Mouse (Mus musculus) forebrain, embryonic 16.5 days (tissue): Measurements from ENCODE around the gene Pecam1. TPM values are rescaled to one million over a fixed set of nuclear protein-coding genes. Genes with fewer than 3 reads are reported as not detected.

Experiments
- ATAC-seq: fragments of 200-750 bp; cut with Nextera tagmentation; 2 replicates; pipeline ENCODE4 v1.8.0; 2017; ENCODE audit warnings: mild to moderate bottlenecking, moderate library complexity
- H3K27ac ChIP-seq: fragments of 300-500 bp; sonication (generic); 2 replicates; pipeline ENCODE4 v1.5.1; 2014; ENCODE audit warnings: low read length, control low read depth
- H3K27me3 ChIP-seq: fragments of 300-500 bp; sonication (generic); replicated peaks from 2 replicates; pipeline ENCODE4 v1.6.1; 2014; ENCODE audit warnings: low read length; ENCODE audit not compliant: control insufficient read depth, insufficient read depth
- H3K36me3 ChIP-seq: fragments of 300-500 bp; sonication (generic); 2 replicates; pipeline ENCODE4 v1.6.1; 2014; ENCODE audit not compliant: control insufficient read depth, insufficient read depth
- H3K4me1 ChIP-seq: fragments of 300-500 bp; sonication (generic); replicated peaks from 2 replicates; pipeline ENCODE4 v1.6.1; 2014; ENCODE audit warnings: low read length; ENCODE audit not compliant: control insufficient read depth, insufficient read depth
- H3K4me2 ChIP-seq: fragments of 300-500 bp; sonication (generic); 2 replicates; pipeline ENCODE4 v1.6.1; 2014; ENCODE audit warnings: mild to moderate bottlenecking, low read length, control low read depth
- H3K4me3 ChIP-seq: fragments of 300-500 bp; sonication (generic); replicated peaks from 2 replicates; pipeline ENCODE4 v1.5.1; 2014; ENCODE audit warnings: mild to moderate bottlenecking, low read length, control low read depth
- H3K9ac ChIP-seq: fragments of 300-500 bp; sonication (generic); replicated peaks from 2 replicates; pipeline ENCODE4 v1.6.1; 2014; ENCODE audit warnings: low read depth, low read length, control low read depth
- H3K9me3 ChIP-seq: fragments of 300-500 bp; sonication (generic); 2 replicates; pipeline ENCODE4 v1.6.1; 2016; ENCODE audit warnings: low read length; ENCODE audit not compliant: control insufficient read depth
- WGBS: fragments of 180-500 bp; shearing (Covaris S2); extraction: QIAGEN DNeasy Blood & Tissue Kit; methylation state at CpG from one replicate; pipeline ENCODE4 v1.1.7; 2014; 5-methylcytosine and 5-hydroxymethylcytosine counted together
- polyA plus RNA-seq: library from polyadenylated mRNA; unstranded; fragments of >200 nt; fragmentation: Nextera tagmentation; extraction: Ambion mirVana; gene quantifications from 2 replicates; pipeline ENCODE4 v1.2.1, GENCODE M21; 2015

Gene Pecam1
- polyA plus RNA-seq, 1 experiment from 2014 or later: 14.7 TPM

DNA sequence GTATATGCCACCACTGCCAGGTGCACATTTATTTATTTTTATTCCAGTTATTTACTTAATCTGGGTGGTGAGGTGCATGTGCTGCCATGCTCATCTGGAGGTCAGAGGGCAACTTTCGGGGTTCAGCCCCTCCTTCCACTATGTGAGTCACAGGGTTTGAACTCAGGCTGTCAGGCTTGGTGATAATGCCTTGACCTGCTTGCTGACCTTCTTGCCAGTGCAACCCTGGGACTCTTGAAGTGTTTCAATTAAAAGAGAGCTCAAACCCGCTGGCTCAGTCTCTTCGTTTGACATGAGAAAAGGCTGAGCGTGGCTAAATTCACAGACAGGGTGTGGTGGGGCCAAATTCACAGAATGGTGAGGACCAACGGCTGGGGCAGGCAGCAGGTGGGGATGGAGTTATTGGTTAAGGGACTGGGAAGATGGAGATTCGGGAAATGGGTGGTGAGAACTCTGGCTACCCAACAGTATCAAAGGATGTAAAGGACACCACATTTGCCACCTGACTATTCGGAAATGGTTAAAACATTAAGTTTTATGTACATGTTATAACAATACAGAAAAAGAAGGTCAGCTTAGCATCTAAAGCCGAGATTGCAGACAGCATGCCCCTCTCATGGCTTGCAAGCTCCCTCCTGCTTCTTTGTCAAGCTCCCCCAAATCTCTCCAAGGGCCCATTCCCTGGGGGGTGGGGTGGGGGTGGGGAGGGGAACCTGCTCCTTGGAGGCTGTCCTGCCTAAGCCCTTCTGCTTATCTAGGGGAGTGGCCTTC is 81.1 kb downstream of the Pecam1 start:
- no peak for ATAC-seq
- 40% methylated on average over 8 of the region's 8 CpGs for WGBS
- H3K9ac ChIP-seq: no peak overlapping the region
- H3K4me3 ChIP-seq: no peak overlapping the region
- H3K27ac ChIP-seq: no peak overlapping the region
- no peaks in the 10 kb centered on the region for H3K36me3 ChIP-seq
- H3K27me3 ChIP-seq: no peaks in the 10 kb centered on the region
- H3K4me1 ChIP-seq: peaks cover 11% of the 10 kb centered on the region
- no peaks in the 10 kb centered on the region for H3K9me3 ChIP-seq
- no peak overlapping the region; the same call in 1 of the 2 replicates for H3K4me2 ChIP-seq

DNA sequence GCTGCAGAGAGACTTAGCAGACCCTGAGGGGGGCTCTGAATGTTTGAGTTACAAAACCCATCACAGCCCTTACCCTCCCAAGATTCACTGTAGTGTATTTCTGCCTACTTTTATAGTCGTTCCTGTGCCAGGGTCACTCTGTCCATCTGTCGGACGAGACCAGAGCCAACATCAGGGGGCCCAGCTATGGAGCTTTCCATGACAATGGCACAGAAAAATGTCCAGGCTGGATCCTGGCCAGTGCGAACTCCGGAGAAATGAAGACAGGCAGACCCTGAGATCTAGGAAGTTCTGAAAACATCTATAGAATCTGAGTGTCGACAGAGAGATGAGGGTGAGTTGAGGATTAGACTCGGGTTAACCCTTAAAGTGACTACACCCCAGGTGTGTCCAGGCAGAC is 82.1 kb downstream of the Pecam1 start:
- WGBS: 50% methylated on average over 7 of the region's 7 CpGs
- no peak for ATAC-seq

DNA sequence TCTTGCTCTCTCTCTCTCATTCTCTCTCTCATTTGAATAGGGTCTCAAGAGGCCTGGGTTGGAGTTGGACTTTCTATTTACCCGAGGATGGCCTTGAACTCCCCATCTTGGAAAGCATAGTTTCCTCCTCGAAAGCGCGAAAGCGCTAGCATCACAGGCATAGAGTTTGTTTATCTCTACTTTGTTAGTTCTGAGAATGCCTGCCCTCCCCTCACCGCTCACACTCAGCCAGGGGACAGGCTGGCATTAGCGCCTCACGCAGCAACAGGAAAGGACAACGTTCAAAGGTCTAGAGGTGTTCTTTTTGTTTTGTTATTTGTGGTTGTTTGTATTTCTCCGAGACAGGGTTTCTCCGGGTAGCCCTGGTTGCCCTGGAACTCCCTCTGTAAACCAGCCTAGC is 82.6 kb downstream of the Pecam1 start:
- Histone ChIP-seq H3K27me3 (no peaks in the 10 kb centered on the region), H3K36me3 (no peaks in the 10 kb centered on the region), H3K27ac (no peak overlapping the region), H3K9ac (no peak overlapping the region), H3K4me2 (no peak overlapping the region), H3K4me1 (peaks cover 5% of the 10 kb centered on the region), H3K4me3 (no peak overlapping the region), H3K9me3 (no peaks in the 10 kb centered on the region)
- no peak for ATAC-seq
- WGBS: 85% methylated on average over 11 of the region's 11 CpGs

More for the DNA sequence above, 82.1 kb downstream of the Pecam1 start:
- Histone ChIP-seq H3K9ac (no peak overlapping the region), H3K9me3 (no peaks in the 10 kb centered on the region), H3K4me1 (peaks cover 5% of the 10 kb centered on the region), H3K27ac (no peak overlapping the region), H3K4me3 (no peak overlapping the region), H3K27me3 (no peaks in the 10 kb centered on the region), H3K4me2 (no peak overlapping the region), H3K36me3 (no peaks in the 10 kb centered on the region)

DNA sequence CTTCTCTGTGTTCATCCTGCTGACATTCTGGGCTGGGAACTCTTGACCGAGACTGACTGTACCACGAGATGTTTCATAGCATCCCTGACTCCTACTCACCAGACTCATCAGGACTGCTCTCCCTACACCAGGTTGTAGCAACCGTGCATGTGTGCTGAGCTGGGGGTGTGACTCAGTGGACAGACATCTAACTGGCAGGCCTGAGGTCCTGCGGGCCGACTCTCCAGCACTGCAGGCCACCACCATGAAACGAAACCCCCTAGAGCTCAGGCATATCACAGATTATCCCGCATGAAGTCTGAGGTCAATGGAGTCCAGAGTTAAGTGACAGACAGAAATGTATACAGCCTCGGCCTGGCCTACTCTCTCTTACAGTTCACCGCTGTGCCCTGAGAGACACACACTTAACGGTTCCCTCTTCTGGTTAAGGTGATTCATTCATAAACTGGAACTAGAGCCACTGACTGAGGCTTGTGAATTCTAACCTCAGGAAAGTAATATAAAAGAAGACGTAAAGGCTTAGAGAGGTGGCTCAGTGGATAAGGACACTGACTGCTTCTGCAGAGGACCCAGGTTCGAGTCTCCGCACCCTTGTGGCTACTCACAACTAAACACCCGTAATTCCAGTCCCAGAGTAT is 83.8 kb downstream of the Pecam1 start:
- 90% methylated on average over 14 of the region's 14 CpGs for whole genome bisulfite sequencing
- Histone ChIP-seq H3K4me3 (no peak overlapping the region), H3K27ac (no peak overlapping the region), H3K36me3 (no peaks in the 10 kb centered on the region), H3K4me1 (peaks cover 5% of the 10 kb centered on the region), H3K9ac (no peak overlapping the region), H3K4me2 (no peak overlapping the region), H3K27me3 (no peaks in the 10 kb centered on the region), H3K9me3 (no peaks in the 10 kb centered on the region)
- ATAC-seq: no peak

DNA sequence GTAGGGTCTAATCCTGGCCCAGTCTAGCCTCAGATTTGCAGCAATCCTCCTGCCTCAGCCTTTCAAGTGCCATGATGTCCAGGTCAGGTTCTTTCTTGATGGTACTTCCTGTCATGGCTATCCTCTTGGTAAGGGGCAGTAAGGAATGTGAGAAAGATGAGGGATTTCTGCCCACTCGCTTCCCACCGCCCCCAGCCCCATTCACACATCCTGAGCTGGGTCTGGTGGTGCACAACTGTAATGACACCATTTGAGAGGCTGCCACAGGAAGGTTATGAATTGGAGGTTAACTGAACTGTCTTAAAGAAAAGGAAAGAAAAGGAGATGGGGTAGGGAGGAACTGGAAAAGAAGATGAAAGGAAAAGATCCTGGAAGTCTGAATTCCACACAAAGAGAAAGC is 84.6 kb downstream of the Pecam1 start:
- 89% methylated on average over 2 of the region's 2 CpGs for WGBS
- no peak overlapping the region for H3K27ac ChIP-seq
- H3K9me3 ChIP-seq: no peaks in the 10 kb centered on the region
- no peak overlapping the region for H3K9ac ChIP-seq
- no peaks in the 10 kb centered on the region for H3K36me3 ChIP-seq
- ATAC-seq: no peak
- H3K4me2 ChIP-seq: no peak overlapping the region
- no peak overlapping the region for H3K4me3 ChIP-seq
- H3K27me3 ChIP-seq: no peaks in the 10 kb centered on the region
- peaks cover 5% of the 10 kb centered on the region for H3K4me1 ChIP-seq

DNA sequence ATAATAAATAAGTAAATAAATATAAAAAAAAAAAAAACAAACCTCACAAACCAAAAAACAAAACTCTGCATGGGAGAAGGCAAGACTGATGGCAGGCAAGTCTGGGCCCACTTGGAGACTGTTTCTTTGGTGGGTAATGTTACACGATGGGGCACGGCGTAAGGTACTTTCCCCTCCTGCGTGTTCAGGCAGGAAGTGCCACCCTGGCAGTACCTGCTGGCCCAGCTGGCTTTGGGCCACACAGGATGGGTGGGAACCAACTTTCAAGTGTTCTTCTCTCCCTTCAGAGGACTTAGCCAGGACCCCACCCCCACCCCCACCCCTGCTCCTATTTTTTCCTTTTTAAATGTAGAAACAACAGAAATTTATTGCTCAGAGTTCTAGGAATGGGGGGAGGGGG is 85.1 kb downstream of the Pecam1 start:
- Histone ChIP-seq H3K9ac (no peak overlapping the region), H3K4me3 (no peak overlapping the region), H3K4me2 (no peak overlapping the region), H3K27ac (no peak overlapping the region), H3K4me1 (peaks cover 6% of the 10 kb centered on the region), H3K9me3 (no peaks in the 10 kb centered on the region), H3K36me3 (no peaks in the 10 kb centered on the region), H3K27me3 (no peaks in the 10 kb centered on the region)
- ATAC-seq: no peak
- WGBS: 93% methylated on average over 4 of the region's 4 CpGs

DNA sequence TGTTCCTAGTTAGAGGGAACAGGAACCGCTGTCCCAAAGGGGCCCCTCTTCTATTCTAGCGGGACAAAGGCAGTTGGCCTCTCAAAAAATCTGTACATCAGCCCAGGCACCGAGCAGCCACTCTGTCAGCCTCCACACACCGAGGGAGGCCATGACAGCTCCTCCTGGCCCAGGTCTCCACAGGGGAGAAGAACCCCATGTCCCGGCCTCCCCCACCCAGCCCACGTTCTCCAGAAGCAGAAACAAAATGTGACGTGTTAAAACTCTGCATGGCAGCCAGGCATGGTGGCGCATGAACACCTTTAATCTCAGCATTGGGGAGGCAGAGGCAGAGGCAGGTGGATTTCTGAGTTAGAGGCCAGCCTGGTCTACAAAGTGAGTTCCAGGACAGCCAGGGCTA is 85.7 kb downstream of the Pecam1 start:
- Histone ChIP-seq H3K4me2 (no peak overlapping the region), H3K4me1 (peaks cover 10% of the 10 kb centered on the region), H3K9me3 (no peaks in the 10 kb centered on the region), H3K9ac (no peak overlapping the region), H3K27ac (no peak overlapping the region), H3K36me3 (no peaks in the 10 kb centered on the region), H3K27me3 (no peaks in the 10 kb centered on the region), H3K4me3 (no peak overlapping the region)
- 68% methylated on average over 8 of the region's 8 CpGs for whole genome bisulfite sequencing
- no peak for ATAC-seq

DNA sequence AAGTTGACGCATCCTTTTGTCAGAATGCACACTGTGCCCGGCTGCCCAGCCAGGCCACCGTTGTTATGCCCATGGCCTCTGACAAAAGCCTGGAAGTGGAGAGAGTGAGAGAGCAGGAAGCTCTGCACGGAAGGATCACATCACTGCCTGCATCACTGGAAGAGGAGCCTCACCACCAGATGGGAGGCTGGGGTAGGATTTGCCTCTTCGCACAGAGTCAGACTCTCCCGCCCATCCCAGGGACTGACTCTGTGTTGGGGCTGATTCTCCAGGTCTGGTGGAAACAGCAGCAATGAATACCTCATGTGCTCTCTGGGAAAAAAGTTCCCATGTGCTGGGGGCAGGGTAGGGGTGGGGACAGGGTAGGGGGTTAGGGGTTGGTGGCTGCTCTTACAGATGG is 86.6 kb downstream of the Pecam1 start:
- no peak overlapping the region for H3K27ac ChIP-seq
- H3K9ac ChIP-seq: no peak overlapping the region
- WGBS: 68% methylated on average over 6 of the region's 6 CpGs
- no peaks in the 10 kb centered on the region for H3K27me3 ChIP-seq
- H3K9me3 ChIP-seq: no peaks in the 10 kb centered on the region
- H3K36me3 ChIP-seq: no peaks in the 10 kb centered on the region
- no peak for ATAC-seq
- peaks cover 15% of the 10 kb centered on the region for H3K4me1 ChIP-seq
- H3K4me2 ChIP-seq: no peak overlapping the region
- no peak overlapping the region for H3K4me3 ChIP-seq

DNA sequence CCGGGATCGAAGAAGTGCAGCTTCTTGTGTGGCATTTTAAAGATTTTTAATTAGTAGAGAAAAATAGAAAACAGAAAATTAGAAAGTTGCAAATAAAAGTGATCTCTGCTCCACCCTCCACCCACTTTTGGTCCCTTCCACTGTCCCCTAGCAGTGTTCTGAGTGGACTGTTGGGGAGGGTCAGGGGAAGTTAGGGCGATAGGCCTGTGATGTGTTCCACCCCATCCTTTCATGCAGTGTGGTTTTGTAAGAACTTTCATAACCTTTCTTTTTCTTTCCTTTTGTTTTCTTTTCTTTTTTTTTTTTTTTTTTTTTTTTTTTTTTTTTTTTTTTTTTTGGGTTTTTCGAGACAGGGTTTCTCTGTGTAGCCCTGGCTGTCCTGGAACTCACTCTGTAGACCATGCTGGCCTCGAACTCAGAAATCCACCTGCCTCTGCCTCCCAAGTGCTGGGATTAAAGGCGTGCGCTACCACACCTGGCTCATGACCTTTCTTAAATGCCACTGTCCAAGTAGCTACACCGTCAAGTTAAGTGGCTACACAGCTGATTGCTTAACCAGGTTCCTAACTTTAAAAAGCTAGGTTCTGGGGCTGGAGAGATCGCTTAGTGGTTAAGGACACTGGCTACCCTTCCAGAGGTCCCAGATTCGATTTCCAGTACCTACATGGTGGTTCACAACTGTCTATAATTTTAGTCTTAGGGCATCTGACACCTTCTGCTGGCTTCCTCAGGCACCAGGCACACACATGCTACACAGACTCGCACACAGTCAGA is 87.6 kb downstream of the Pecam1 start:
- Histone ChIP-seq H3K36me3 (no peaks in the 10 kb centered on the region), H3K4me3 (no peak overlapping the region), H3K9me3 (no peaks in the 10 kb centered on the region), H3K9ac (no peak overlapping the region), H3K27me3 (no peaks in the 10 kb centered on the region), H3K4me1 (peaks cover 25% of the 10 kb centered on the region), H3K27ac (no peak overlapping the region), H3K4me2 (no peak overlapping the region)
- WGBS: 88% methylated on average over 10 of the region's 11 CpGs
- no peak for ATAC-seq
